Mouse (Mus musculus): ENCODE results near the gene Rhobtb1.

DNA sequence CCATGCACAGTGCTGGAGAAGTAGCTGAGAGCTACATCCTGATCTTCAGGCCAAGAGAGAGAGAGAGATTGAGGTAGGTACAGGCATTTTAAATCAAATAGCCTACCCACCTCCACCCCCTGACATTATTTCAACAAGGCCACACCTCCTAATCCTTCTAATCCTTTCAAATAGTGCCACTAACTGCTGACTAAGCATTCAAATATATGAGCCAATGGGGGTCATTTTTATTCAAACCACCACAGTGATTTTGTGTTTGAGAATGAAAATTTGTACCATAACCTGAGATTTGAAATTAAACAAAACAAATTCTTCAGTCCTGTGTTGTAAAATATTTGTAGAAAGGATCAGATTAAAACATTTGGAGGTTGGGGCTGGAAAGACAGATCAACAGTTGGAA is 33.2 kb upstream of the Rhobtb1 start:
- no peak for TF ChIP-seq CTCF (IDR thresholded peaks at IDR 0.05; ENCODE audit: low read depth)
- TF ChIP-seq EP300 (IDR thresholded peaks at IDR 0.05; ENCODE audit: low read depth), result no peak
